Mouse (Mus musculus) limb, embryonic 10.5 days (tissue): ENCODE measurements at regions not wholly inside any gene's neighbourhood (a gene's known extent, or its start where the extent isn't known, plus 50 kb on each side); places are given as distances from the start of the nearest gene placed in this dataset.

Experiments used
- DNase-seq: peaks from one replicate; pipeline ENCODE4 v3.0.0-alpha.2; 2017; ENCODE audit warnings: low spot score
- H3K27ac ChIP-seq: fragments of 300-500 bp; sonication (generic); 2 replicates; pipeline ENCODE4 v1.5.1; 2016; ENCODE audit warnings: mild to moderate bottlenecking
- H3K27me3 ChIP-seq: fragments of 300-500 bp; sonication (generic); 2 replicates; pipeline ENCODE4 v1.6.1; 2016; ENCODE audit warnings: low read depth, mild to moderate bottlenecking; ENCODE audit not compliant: poor library complexity, severe bottlenecking
- H3K36me3 ChIP-seq: fragments of 300-500 bp; sonication (generic); 2 replicates; pipeline ENCODE4 v1.6.1; 2016; ENCODE audit warnings: mild to moderate bottlenecking, moderate library complexity
- H3K4me1 ChIP-seq: fragments of 300-500 bp; sonication (generic); 2 replicates; pipeline ENCODE4 v1.6.1; 2016
- H3K4me3 ChIP-seq: fragments of 300-500 bp; sonication (generic); 2 replicates; pipeline ENCODE4 v1.5.1; 2016; ENCODE audit warnings: mild to moderate bottlenecking, moderate library complexity
- H3K9me3 ChIP-seq: fragments of 300-500 bp; sonication (generic); replicated peaks from 2 replicates; pipeline ENCODE4 v1.6.1; 2016; ENCODE audit warnings: mild to moderate bottlenecking
- WGBS: fragments of 180-500 bp; shearing (Covaris S2); methylation state at CpG from one replicate; pipeline ENCODE4 v1.1.7; 2016; 5-methylcytosine and 5-hydroxymethylcytosine counted together

- no peak for DNase-seq
- 72% methylated on average over 2 of the region's 2 CpGs for WGBS
- H3K9me3 ChIP-seq, result no peaks in the 10 kb centered on the region
- no peaks in the 10 kb centered on the region for H3K4me1 ChIP-seq
- no peaks in the 10 kb centered on the region for H3K36me3 ChIP-seq
- no peak overlapping the region for H3K4me3 ChIP-seq
- H3K27me3 ChIP-seq, result no peaks in the 10 kb centered on the region
- no peak overlapping the region for H3K27ac ChIP-seq
Observed at GRCm38 (mm10) chr1:73715571-73715970, 408.7 kb downstream of the Tns1 start.

GRCm38 (mm10) chr1:73702428-73702842 is 421.8 kb downstream of the Tns1 start:
- peaks cover 18% of the 10 kb centered on the region for H3K4me1 ChIP-seq
- 12% methylated on average over 4 of the region's 4 CpGs for WGBS
- H3K9me3 ChIP-seq, result no peaks in the 10 kb centered on the region
- DNase-seq, result peak; percentile 68
- no peaks in the 10 kb centered on the region for H3K27me3 ChIP-seq
- no peaks in the 10 kb centered on the region for H3K36me3 ChIP-seq
- H3K4me3 ChIP-seq, result no peak overlapping the region
- H3K27ac ChIP-seq, result 0 out of 2 replicates have a peak overlapping the region, but pooled peaks have one; percentile 50

- Histone ChIP-seq H3K4me1 (no peaks in the 10 kb centered on the region), H3K9me3 (no peaks in the 10 kb centered on the region), H3K27me3 (no peaks in the 10 kb centered on the region), H3K36me3 (no peaks in the 10 kb centered on the region), H3K4me3 (no peak overlapping the region), H3K27ac (no peak overlapping the region)
- DNase-seq, result no peak
- 83% methylated on average over 2 of the region's 2 CpGs for WGBS
Observed at GRCm38 (mm10) chr1:73693537-73693936, 430.7 kb downstream of the Tns1 start.

- H3K27me3 ChIP-seq, result no peaks in the 10 kb centered on the region
- WGBS, result 71% methylated on average over 4 of the region's 4 CpGs
- H3K4me1 ChIP-seq, result no peaks in the 10 kb centered on the region
- no peak for DNase-seq
- no peak overlapping the region for H3K27ac ChIP-seq
- H3K36me3 ChIP-seq, result no peaks in the 10 kb centered on the region
- H3K4me3 ChIP-seq, result no peak overlapping the region
- H3K9me3 ChIP-seq, result no peaks in the 10 kb centered on the region
Observed at GRCm38 (mm10) chr1:73685734-73686133, 438.5 kb downstream of the Tns1 start.

- Histone ChIP-seq H3K36me3 (no peaks in the 10 kb centered on the region), H3K27ac (no peak overlapping the region), H3K27me3 (no peaks in the 10 kb centered on the region), H3K4me3 (no peak overlapping the region), H3K4me1 (no peaks in the 10 kb centered on the region), H3K9me3 (no peaks in the 10 kb centered on the region)
- WGBS, result 94% methylated on average over 4 of the region's 4 CpGs
- no peak for DNase-seq
Observed at GRCm38 (mm10) chr1:73685066-73685465, 439.2 kb downstream of the Tns1 start.

- no peaks in the 10 kb centered on the region for H3K9me3 ChIP-seq
- no peaks in the 10 kb centered on the region for H3K36me3 ChIP-seq
- H3K4me1 ChIP-seq, result no peaks in the 10 kb centered on the region
- H3K27ac ChIP-seq, result no peak overlapping the region
- WGBS, result 89% methylated on average over 5 of the region's 5 CpGs
- no peak for DNase-seq
- H3K27me3 ChIP-seq, result no peaks in the 10 kb centered on the region
- H3K4me3 ChIP-seq, result no peak overlapping the region
Observed at GRCm38 (mm10) chr1:73684166-73684565, 440.1 kb downstream of the Tns1 start.

- WGBS, result 69% methylated on average over 4 of the region's 4 CpGs
- no peak overlapping the region for H3K4me3 ChIP-seq
- no peaks in the 10 kb centered on the region for H3K4me1 ChIP-seq
- H3K27ac ChIP-seq, result no peak overlapping the region
- no peaks in the 10 kb centered on the region for H3K36me3 ChIP-seq
- no peak for DNase-seq
- no peaks in the 10 kb centered on the region for H3K27me3 ChIP-seq
- no peaks in the 10 kb centered on the region for H3K9me3 ChIP-seq
Observed at GRCm38 (mm10) chr1:73683132-73683888, 440.9 kb downstream of the Tns1 start.

- H3K9me3 ChIP-seq, result no peaks in the 10 kb centered on the region
- H3K27me3 ChIP-seq, result no peaks in the 10 kb centered on the region
- DNase-seq, result no peak
- no peak overlapping the region for H3K27ac ChIP-seq
- no peaks in the 10 kb centered on the region for H3K4me1 ChIP-seq
- H3K4me3 ChIP-seq, result no peak overlapping the region
- WGBS, result 45% methylated on average over 1 of the region's 1 CpGs
- no peaks in the 10 kb centered on the region for H3K36me3 ChIP-seq
Observed at GRCm38 (mm10) chr1:73681697-73682096, 442.6 kb downstream of the Tns1 start.

GRCm38 (mm10) chr1:73680829-73681228 is 443.4 kb downstream of the Tns1 start:
- no peaks in the 10 kb centered on the region for H3K27me3 ChIP-seq
- H3K4me3 ChIP-seq, result no peak overlapping the region
- no peak overlapping the region for H3K27ac ChIP-seq
- no peak for DNase-seq
- H3K4me1 ChIP-seq, result no peaks in the 10 kb centered on the region
- 86% methylated on average over 3 of the region's 3 CpGs for WGBS
- H3K9me3 ChIP-seq, result no peaks in the 10 kb centered on the region
- no peaks in the 10 kb centered on the region for H3K36me3 ChIP-seq

GRCm38 (mm10) chr1:73673851-73674235 is 450.4 kb downstream of the Tns1 start:
- no peak for DNase-seq
- H3K36me3 ChIP-seq, result no peaks in the 10 kb centered on the region
- H3K27me3 ChIP-seq, result no peaks in the 10 kb centered on the region
- no peaks in the 10 kb centered on the region for H3K4me1 ChIP-seq
- H3K4me3 ChIP-seq, result no peak overlapping the region
- no peaks in the 10 kb centered on the region for H3K9me3 ChIP-seq
- WGBS, result 87% methylated on average over 1 of the region's 1 CpGs
- no peak overlapping the region for H3K27ac ChIP-seq

GRCm38 (mm10) chr1:73673191-73673850 is 450.9 kb downstream of the Tns1 start:
- WGBS, result 45% methylated on average over 4 of the region's 4 CpGs
- no peak overlapping the region for H3K27ac ChIP-seq
- H3K27me3 ChIP-seq, result no peaks in the 10 kb centered on the region
- H3K36me3 ChIP-seq, result no peaks in the 10 kb centered on the region
- no peaks in the 10 kb centered on the region for H3K4me1 ChIP-seq
- DNase-seq, result no peak
- H3K9me3 ChIP-seq, result no peaks in the 10 kb centered on the region
- no peak overlapping the region for H3K4me3 ChIP-seq

- H3K4me1 ChIP-seq, result no peaks in the 10 kb centered on the region
- H3K9me3 ChIP-seq, result no peaks in the 10 kb centered on the region
- DNase-seq, result no peak
- no peaks in the 10 kb centered on the region for H3K27me3 ChIP-seq
- no peak overlapping the region for H3K27ac ChIP-seq
- WGBS, result 87% methylated on average over 4 of the region's 4 CpGs
- no peaks in the 10 kb centered on the region for H3K36me3 ChIP-seq
- no peak overlapping the region for H3K4me3 ChIP-seq
Observed at GRCm38 (mm10) chr1:73672239-73672638, 452.0 kb downstream of the Tns1 start.

- DNase-seq, result no peak
- H3K27me3 ChIP-seq, result no peaks in the 10 kb centered on the region
- no peak overlapping the region for H3K4me3 ChIP-seq
- no peak overlapping the region for H3K27ac ChIP-seq
- H3K4me1 ChIP-seq, result no peaks in the 10 kb centered on the region
- H3K36me3 ChIP-seq, result no peaks in the 10 kb centered on the region
- 76% methylated on average over 2 of the region's 2 CpGs for WGBS
- H3K9me3 ChIP-seq, result no peaks in the 10 kb centered on the region
Observed at GRCm38 (mm10) chr1:73668691-73669090, 455.6 kb downstream of the Tns1 start.
